8 mouse cellular contexts compared by ENCODE assay signal in the genomic region with DNA sequence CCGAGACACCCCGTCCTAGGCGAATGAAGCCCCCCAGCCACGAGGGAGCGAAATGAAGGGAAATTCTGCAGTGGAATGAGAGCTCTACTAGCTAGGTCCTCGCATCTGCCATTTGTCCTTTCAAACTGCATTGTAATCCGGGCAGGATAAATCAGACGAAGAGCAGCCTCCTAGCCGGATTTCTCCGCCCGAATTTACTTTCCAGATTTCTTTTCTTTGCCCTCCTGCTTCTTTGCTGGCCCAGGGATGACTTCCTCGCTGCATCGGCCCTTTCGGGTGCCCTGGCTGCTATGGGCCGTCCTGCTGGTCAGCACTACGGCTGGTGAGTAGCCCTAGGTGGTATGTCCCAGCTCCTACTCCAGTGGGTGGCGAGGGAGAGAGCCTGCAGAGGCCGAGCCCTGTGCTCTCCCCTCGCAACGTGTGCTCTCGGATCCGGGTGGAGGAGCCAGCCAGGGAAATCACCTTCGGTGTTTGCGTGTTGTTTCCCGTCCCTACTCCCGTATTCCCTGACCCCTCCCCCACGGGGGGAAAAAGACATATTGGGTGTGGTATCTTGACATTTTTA. TPM values are rescaled to one million over a fixed set of nuclear protein-coding genes. Genes with fewer than 3 reads are reported as not detected.
DNase-seq lines count a peak whose midpoint lies in the region; ATAC-seq and TF ChIP-seq lines count a peak whose summit lies in the region.

No protein-coding gene starts in this region.

- H3K36me3 ChIP-seq in ES-Bruce4 (ENCODE audit: control insufficient read depth, insufficient read depth, low read length, poor library complexity, severe bottlenecking) = no peaks in the 10 kb centered on the region; the same call in 1 of the 2 replicates
- no peaks in the 10 kb centered on the region for H3K36me3 ChIP-seq in forebrain, embryonic 15.5 days
- H3K36me3 ChIP-seq in lung, embryonic 15.5 days = 0 out of 2 replicates have a peak, but pooled peaks cover 4% of the 10 kb centered on the region

- no peak for TF ChIP-seq EP300 in ES-Bruce4 (IDR thresholded peaks at IDR 0.05; ENCODE audit: insufficient read depth, low read depth, low read length)

- H3K27me3 ChIP-seq in ES-Bruce4 (ENCODE audit: control insufficient read depth, insufficient read depth, low read length, poor library complexity, severe bottlenecking) = no peaks in the 10 kb centered on the region
- H3K27me3 ChIP-seq in forebrain, embryonic 15.5 days = no peaks in the 10 kb centered on the region
- no peaks in the 10 kb centered on the region for H3K27me3 ChIP-seq in lung, embryonic 15.5 days

- TF ChIP-seq CTCF in ES-Bruce4 (IDR thresholded peaks at IDR 0.05; ENCODE audit: low read depth, low read length) = no peak

- peak overlapping the region; percentile 51 for H3K4me2 ChIP-seq in forebrain, embryonic 15.5 days (replicated peaks)
- H3K4me2 ChIP-seq in lung, embryonic 15.5 days = peak overlapping the region; percentile 88

- ATAC-seq in forebrain, embryonic 15.5 days (replicated peaks) = no peak
- ATAC-seq in lung, embryonic 15.5 days (ENCODE audit: borderline replicate concordance, extremely low read depth, low FRiP score, low TSS enrichment) = peak; percentile 25; the same call in 1 of the 2 replicates

- peak overlapping the region; percentile 89 for H3K9ac ChIP-seq in ES-Bruce4 (ENCODE audit: low read depth, poor library complexity, severe bottlenecking)
- H3K9ac ChIP-seq in forebrain, embryonic 15.5 days (replicated peaks) = peak overlapping the region; percentile 95
- peak overlapping the region; percentile 93 for H3K9ac ChIP-seq in lung, embryonic 15.5 days

- TF ChIP-seq POLR2A in ES-Bruce4 (IDR thresholded peaks at IDR 0.05; ENCODE audit: insufficient read depth, low read length) = no peak

- H3K4me3 ChIP-seq in ES-Bruce4 (ENCODE audit: low read depth, low read length) = peak overlapping the region; percentile 81
- peak overlapping the region; percentile 96 for H3K4me3 ChIP-seq in forebrain, embryonic 15.5 days
- H3K4me3 ChIP-seq in lung, embryonic 15.5 days = peak overlapping the region; percentile 78

- DNase-seq in cerebellum, adult 11-12 months = peak; percentile 55
- DNase-seq in heart, postnatal 25 days (ENCODE audit: low spot score) = peak; percentile 28
- peak; percentile 11 for DNase-seq in layer of hippocampus, adult 9-11 months
- DNase-seq in ovary, adult 18-20 months (ENCODE audit: low spot score) = peak; percentile 9
- peak; percentile 24 for DNase-seq in thymus, postnatal 14 days

- WGBS in forebrain, embryonic 15.5 days = under 1% methylated on average over 27 of the region's 27 CpGs
- 0% methylated on average over 27 of the region's 27 CpGs for WGBS in lung, embryonic 15.5 days

- intact Hi-C loops in heart, postnatal 25 days (cut with DNase I) = loop anchor here (5.0 kb wide), 2 partner anchors 33 to 78 kb away; no protein-coding TSS in a partner anchor

- no peaks in the 10 kb centered on the region for H3K4me1 ChIP-seq in ES-Bruce4 (ENCODE audit: control insufficient read depth, insufficient read depth, low read length)
- H3K4me1 ChIP-seq in forebrain, embryonic 15.5 days = peaks cover 21% of the 10 kb centered on the region
- H3K4me1 ChIP-seq in lung, embryonic 15.5 days = peaks cover 15% of the 10 kb centered on the region

- H3K9me3 ChIP-seq in ES-Bruce4 (replicated peaks; ENCODE audit: control insufficient read depth, insufficient read depth, low read length, poor library complexity, severe bottlenecking) = no peaks in the 10 kb centered on the region
- no peaks in the 10 kb centered on the region for H3K9me3 ChIP-seq in forebrain, embryonic 15.5 days
- H3K9me3 ChIP-seq in lung, embryonic 15.5 days = no peaks in the 10 kb centered on the region

- no peak overlapping the region for H3K27ac ChIP-seq in ES-Bruce4 (ENCODE audit: insufficient read depth, low read length)
- H3K27ac ChIP-seq in forebrain, embryonic 15.5 days (replicated peaks) = peak overlapping the region; percentile 99
- H3K27ac ChIP-seq in lung, embryonic 15.5 days = peak overlapping the region; percentile 99

RNA-seq across cellular contexts. Expression of gene Bmpr2, which starts 1.3 kb away (rescaled TPM):
- polyA plus RNA-seq in ES-Bruce4 (2011; ENCODE audit: insufficient read depth, insufficient read length, low read depth, missing spikeins) = 28.5 and 29.2 TPM in 2 replicates
- 13.1 and 13.4 TPM in 2 replicates for polyA plus RNA-seq in forebrain, embryonic 15.5 days (2015; fragmentation: Nextera tagmentation; extraction: Ambion mirVana)
- total RNA-seq in heart, postnatal 25 days (2021) = 10 to 100 TPM; 39.2 to 46.7 TPM
- 8.9 and 9.5 TPM in 2 replicates for polyA plus RNA-seq in lung, embryonic 15.5 days (2015; fragmentation: Nextera tagmentation; extraction: Ambion mirVana)
